Mouse (Mus musculus): ENCODE results near the gene Ndufaf3. TPM values are rescaled to one million over a fixed set of nuclear protein-coding genes. Genes with fewer than 3 reads are reported as not detected.
A peak's percentile ranks its signal among the peaks of the same experiment; 100 is the strongest.

Gene Ndufaf3
- total and polyA plus RNA-seq, 3 experiments: 60.7 to 88.1 (median 61.9) TPM

- no peak for DNase-seq
- WGBS: 0% methylated on average over 13 of the region's 13 CpGs
- H3K4me3 ChIP-seq: peak overlapping the region; percentile 85
- H3K9ac ChIP-seq (ENCODE audit: low read depth, low read length): peak overlapping the region; percentile 98
- no peaks in the 10 kb centered on the region for H3K27me3 ChIP-seq (ENCODE audit: control insufficient read depth, insufficient read depth, low read length)
- peaks cover 22% of the 10 kb centered on the region for H3K36me3 ChIP-seq (ENCODE audit: control insufficient read depth, insufficient read depth, low read length)
- TF ChIP-seq EP300 (IDR thresholded peaks at IDR 0.05; ENCODE audit: insufficient read depth, low read depth, low read length): no peak
- no peak for TF ChIP-seq POLR2A (IDR thresholded peaks at IDR 0.05; ENCODE audit: insufficient read depth, low read depth, low read length)
- TF ChIP-seq CTCF (IDR thresholded peaks at IDR 0.05): no peak
- H3K79me2 ChIP-seq (replicated peaks; ENCODE audit: control insufficient read depth, insufficient read depth, low read length): peaks cover 3% of the 10 kb centered on the region; the same call in 1 of the 2 replicates
- intact Hi-C loops (cut with DNase I): loop anchor here (2.0 kb wide), 2 partner anchors 39 to 49 kb away; partner anchors contain the start of genes Lamb2 and Ndufaf3
- peak overlapping the region; percentile 98 for H3K27ac ChIP-seq
- H3K4me1 ChIP-seq (ENCODE audit: control insufficient read depth, insufficient read depth, low read length): peaks cover 6% of the 10 kb centered on the region
Measured at GRCm38 (mm10) chr9:108517931-108518332, 49.3 kb downstream of the Ndufaf3 start.

GRCm38 (mm10) chr9:108517253-108517930 lies 49.8 kb downstream of the Ndufaf3 start:
- Histone ChIP-seq H3K79me2 (replicated peaks; ENCODE audit: control insufficient read depth, insufficient read depth, low read length) (peaks cover 3% of the 10 kb centered on the region; the same call in 1 of the 2 replicates), H3K36me3 (ENCODE audit: control insufficient read depth, insufficient read depth, low read length) (peaks cover 22% of the 10 kb centered on the region), H3K27ac (peak overlapping the region; percentile 98), H3K4me3 (peak overlapping the region; percentile 85), H3K4me1 (ENCODE audit: control insufficient read depth, insufficient read depth, low read length) (peaks cover 6% of the 10 kb centered on the region), H3K9ac (ENCODE audit: low read depth, low read length) (peak overlapping the region; percentile 98), H3K27me3 (ENCODE audit: control insufficient read depth, insufficient read depth, low read length) (no peaks in the 10 kb centered on the region)
- TF ChIP-seq CTCF (IDR thresholded peaks at IDR 0.05): no peak
- no peak for TF ChIP-seq EP300 (IDR thresholded peaks at IDR 0.05; ENCODE audit: insufficient read depth, low read depth, low read length)
- no peak for TF ChIP-seq POLR2A (IDR thresholded peaks at IDR 0.05; ENCODE audit: insufficient read depth, low read depth, low read length)
- intact Hi-C loops (cut with DNase I): loop anchor here (2.0 kb wide), 2 partner anchors 39 to 49 kb away; partner anchors contain the start of genes Lamb2 and Ndufaf3
- WGBS: under 1% methylated on average over 90 of the region's 95 CpGs
- DNase-seq: peak; percentile 86 to 89

- H3K4me1 ChIP-seq (ENCODE audit: control insufficient read depth, insufficient read depth, low read length): peaks cover 6% of the 10 kb centered on the region
- intact Hi-C loops (cut with DNase I): loop anchor here (1.0 to 2.0 kb wide), 3 partner anchors 8 to 50 kb away; partner anchors contain the start of genes Lamb2 and Ndufaf3
- H3K27ac ChIP-seq: peak within 1 kb of the TSS; percentile 98
- under 1% methylated on average over 55 of the region's 55 CpGs for WGBS
- peak within 1 kb of the TSS; percentile 85 for H3K4me3 ChIP-seq
- peak; percentile 95 to 97 for DNase-seq
- peak within 1 kb of the TSS; percentile 98 for H3K9ac ChIP-seq (ENCODE audit: low read depth, low read length)
- TF ChIP-seq POLR2A (IDR thresholded peaks at IDR 0.05; ENCODE audit: insufficient read depth, low read depth, low read length) (peak; percentile 77), CTCF (IDR thresholded peaks at IDR 0.05) (peak; percentile 45), EP300 (IDR thresholded peaks at IDR 0.05; ENCODE audit: insufficient read depth, low read depth, low read length) (peak; percentile 41)
- peaks cover 20% of the 10 kb centered on the region for H3K36me3 ChIP-seq (ENCODE audit: control insufficient read depth, insufficient read depth, low read length)
- peaks cover 3% of the 10 kb centered on the region; the same call in 1 of the 2 replicates for H3K79me2 ChIP-seq (replicated peaks; ENCODE audit: control insufficient read depth, insufficient read depth, low read length)
- no peaks in the 10 kb centered on the region for H3K27me3 ChIP-seq (ENCODE audit: control insufficient read depth, insufficient read depth, low read length)
Measured at GRCm38 (mm10) chr9:108516380-108517251, 50.6 kb downstream of the Ndufaf3 start, which contains the start of gene Qrich1. Gene Qrich1, plus strand, starts transcription at chr9:108516806.

Small RNAs within 50 kb of the gene (microRNA-seq; reads per million reads assigned to microRNA genes)
- 0 reads per million in 2 experiments for gene Gm24083
- gene Mir191: 0 reads per million in 2 experiments
- 731 to 1,052 reads per million in 2 experiments for gene Mir425

Other genes with a start within 250 kb of the Ndufaf3 start
- gene Gpx1, start 228.5 kb downstream of the Ndufaf3 start, total RNA-seq (2021): 100 to 1,000 TPM in 1 of 2 experiments, 10 to 100 TPM in 1; 92.2 to 130 TPM
- gene Gpx1, start 228.5 kb downstream of the Ndufaf3 start, polyA plus RNA-seq (2012; rRNA removed): 212 and 327 TPM in 2 replicates
- 10 to 100 TPM; 66.1 to 74.8 TPM for gene Usp4, start 219.6 kb downstream of the Ndufaf3 start, total RNA-seq (2021)
- gene Usp4, start 219.6 kb downstream of the Ndufaf3 start, polyA plus RNA-seq (2012; rRNA removed): 52.7 and 68.6 TPM in 2 replicates
- gene 1700102P08Rik, start 174.6 kb downstream of the Ndufaf3 start, total RNA-seq (2021): under 1 TPM; 0.57 to 0.68 TPM
- 0.25 and 0.44 TPM in 2 replicates for gene 1700102P08Rik, start 174.6 kb downstream of the Ndufaf3 start, polyA plus RNA-seq (2012; rRNA removed)
- gene Ccdc36, start 138.9 kb downstream of the Ndufaf3 start, total RNA-seq (2021): not detected
- not detected in 2 replicates for gene Ccdc36, start 138.9 kb downstream of the Ndufaf3 start, polyA plus RNA-seq (2012; rRNA removed)
- not detected for gene BC048562, start 131.0 kb downstream of the Ndufaf3 start, total RNA-seq (2021)
- gene BC048562, start 131.0 kb downstream of the Ndufaf3 start, polyA plus RNA-seq (2012; rRNA removed): not detected in 2 replicates
- gene Ccdc71, start 106.9 kb downstream of the Ndufaf3 start, total RNA-seq (2021): 10 to 100 TPM; 22.5 to 26.6 TPM
- 14.7 and 16.7 TPM in 2 replicates for gene Ccdc71, start 106.9 kb downstream of the Ndufaf3 start, polyA plus RNA-seq (2012; rRNA removed)
- 1 to 10 TPM; 4.9 to 5.8 TPM for gene Klhdc8b, start 105.9 kb downstream of the Ndufaf3 start, total RNA-seq (2021)
- gene Klhdc8b, start 105.9 kb downstream of the Ndufaf3 start, polyA plus RNA-seq (2012; rRNA removed): 21.5 and 26.6 TPM in 2 replicates
- gene Lamb2, start 87.7 kb downstream of the Ndufaf3 start, total RNA-seq (2021): 100 to 1,000 TPM; 326 to 360 TPM
- 272 and 392 TPM in 2 replicates for gene Lamb2, start 87.7 kb downstream of the Ndufaf3 start, polyA plus RNA-seq (2012; rRNA removed)
- 10 to 100 TPM; 83.2 to 91.9 TPM for gene Usp19, start 76.8 kb downstream of the Ndufaf3 start, total RNA-seq (2021)
- gene Usp19, start 76.8 kb downstream of the Ndufaf3 start, polyA plus RNA-seq (2012; rRNA removed): 110 and 147 TPM in 2 replicates
- gene Qars, start 59.7 kb downstream of the Ndufaf3 start, total RNA-seq (2021): 10 to 100 TPM; 68.4 to 76.3 TPM
- gene Qars, start 59.7 kb downstream of the Ndufaf3 start, polyA plus RNA-seq (2012; rRNA removed): 108 and 173 TPM in 2 replicates
- 10 to 100 TPM; 57.8 to 64.2 TPM for gene Qrich1, start 50.6 kb downstream of the Ndufaf3 start, total RNA-seq (2021)
- 55.6 and 70.1 TPM in 2 replicates for gene Qrich1, start 50.6 kb downstream of the Ndufaf3 start, polyA plus RNA-seq (2012; rRNA removed)
- 10 to 100 TPM; 47.8 to 51.2 TPM for gene Impdh2, start 7.1 kb downstream of the Ndufaf3 start, total RNA-seq (2021)
- gene Impdh2, start 7.1 kb downstream of the Ndufaf3 start, polyA plus RNA-seq (2012; rRNA removed): 55.5 and 65.0 TPM in 2 replicates
- 10 to 100 TPM; 22.8 to 25.6 TPM for gene Dalrd3, start 2.5 kb upstream of the Ndufaf3 start, total RNA-seq (2021)
- gene Dalrd3, start 2.5 kb upstream of the Ndufaf3 start, polyA plus RNA-seq (2012; rRNA removed): 79.2 and 81.5 TPM in 2 replicates
- 10 to 100 TPM; 13.3 to 17.2 TPM for gene Wdr6, start 11.3 kb upstream of the Ndufaf3 start, total RNA-seq (2021)
- 16.5 and 21.9 TPM in 2 replicates for gene Wdr6, start 11.3 kb upstream of the Ndufaf3 start, polyA plus RNA-seq (2012; rRNA removed)
- gene P4htm, start 30.2 kb upstream of the Ndufaf3 start, total RNA-seq (2021): 10 to 100 TPM; 14.2 to 15.3 TPM
- 21.0 and 25.2 TPM in 2 replicates for gene P4htm, start 30.2 kb upstream of the Ndufaf3 start, polyA plus RNA-seq (2012; rRNA removed)
- gene Arih2, start 82.0 kb upstream of the Ndufaf3 start, total RNA-seq (2021): 10 to 100 TPM; 42.5 to 45.5 TPM
- gene Arih2, start 82.0 kb upstream of the Ndufaf3 start, polyA plus RNA-seq (2012; rRNA removed): 25.9 and 40.5 TPM in 2 replicates
- gene Slc25a20, start 94.7 kb upstream of the Ndufaf3 start, total RNA-seq (2021): 100 to 1,000 TPM; 190 to 203 TPM
- gene Slc25a20, start 94.7 kb upstream of the Ndufaf3 start, polyA plus RNA-seq (2012; rRNA removed): 122 and 169 TPM in 2 replicates
- 10 to 100 TPM; 78.8 to 82.8 TPM for gene Prkar2a, start 121.9 kb upstream of the Ndufaf3 start, total RNA-seq (2021)
- gene Prkar2a, start 121.9 kb upstream of the Ndufaf3 start, polyA plus RNA-seq (2012; rRNA removed): 22.9 and 42.6 TPM in 2 replicates
- 10 to 100 TPM; 19.2 to 20.6 TPM for gene Ip6k2, start 216.4 kb upstream of the Ndufaf3 start, total RNA-seq (2021)
- 22.3 and 25.7 TPM in 2 replicates for gene Ip6k2, start 216.4 kb upstream of the Ndufaf3 start, polyA plus RNA-seq (2012; rRNA removed)
- gene Nckipsd, start 240.9 kb upstream of the Ndufaf3 start, total RNA-seq (2021): 1 to 10 TPM; 7.8 to 8.9 TPM
- gene Nckipsd, start 240.9 kb upstream of the Ndufaf3 start, polyA plus RNA-seq (2012; rRNA removed): 16.8 and 19.6 TPM in 2 replicates

All from heart, adult 2 months (tissue).